Mouse (Mus musculus): ENCODE measurements around the gene Ice2. TPM values are rescaled to one million over a fixed set of nuclear protein-coding genes. Genes with fewer than 3 reads are reported as not detected.
A peak's percentile ranks its signal among the peaks of the same experiment; 100 is the strongest.

The Ice2 gene
- polyA plus RNA-seq (2016; fragmentation: Nextera tagmentation; extraction: Ambion mirVana), result 17.5 and 18.1 TPM in 2 replicates

DNA sequence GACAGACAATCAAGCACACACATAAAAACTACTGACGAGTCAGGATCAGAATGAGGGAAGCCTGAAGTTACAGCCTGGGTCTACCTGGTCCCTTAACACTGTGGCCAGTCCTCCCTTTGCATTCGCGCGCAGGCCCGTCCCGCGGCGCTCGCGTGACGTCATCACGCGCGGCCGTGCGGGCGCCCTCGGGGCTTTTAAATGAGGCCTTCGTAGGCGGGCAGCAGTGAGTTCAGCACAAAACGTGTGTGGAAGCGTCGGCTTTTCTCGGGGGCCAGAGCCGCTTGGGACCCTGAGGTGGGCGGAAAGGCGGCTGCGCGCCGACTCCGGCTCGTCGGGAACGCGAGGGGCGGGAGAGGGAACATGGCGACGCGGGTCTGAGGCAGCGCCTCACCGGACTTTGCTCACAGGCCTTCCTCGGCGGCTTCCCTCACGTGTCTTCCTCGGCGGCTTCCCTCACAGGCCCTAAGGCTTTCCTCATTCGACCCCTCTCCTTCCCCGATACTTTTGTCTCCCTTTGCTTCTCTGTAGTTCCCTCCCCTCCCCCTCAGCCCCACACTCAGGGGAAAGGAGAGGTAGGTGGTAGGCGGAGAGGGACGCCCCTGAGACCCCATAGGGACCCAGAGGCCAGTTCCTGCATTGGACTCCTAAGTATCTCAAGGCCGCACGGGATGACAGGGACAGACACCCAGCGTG, at the start of gene Ice2:
TSS of gene Ice2 (plus strand) at position 147 of the 693 bp plus-strand sequence.
- Histone ChIP-seq H3K9ac (peak within 1 kb of the TSS; percentile 94), H3K4me3 (peak within 1 kb of the TSS; percentile 76), H3K4me1 (peaks cover 6% of the 10 kb centered on the region), H3K36me3 (no peaks in the 10 kb centered on the region), H3K9me3 (no peaks in the 10 kb centered on the region), H3K27ac (peak within 1 kb of the TSS; percentile 72), H3K27me3 (replicated peaks) (no peaks in the 10 kb centered on the region), H3K4me2 (replicated peaks) (peak within 1 kb of the TSS; percentile 70)
- WGBS, result under 1% methylated on average over 53 of the region's 53 CpGs
- peak; percentile 93 for ATAC-seq (ENCODE audit: low FRiP score, low read depth)

DNA sequence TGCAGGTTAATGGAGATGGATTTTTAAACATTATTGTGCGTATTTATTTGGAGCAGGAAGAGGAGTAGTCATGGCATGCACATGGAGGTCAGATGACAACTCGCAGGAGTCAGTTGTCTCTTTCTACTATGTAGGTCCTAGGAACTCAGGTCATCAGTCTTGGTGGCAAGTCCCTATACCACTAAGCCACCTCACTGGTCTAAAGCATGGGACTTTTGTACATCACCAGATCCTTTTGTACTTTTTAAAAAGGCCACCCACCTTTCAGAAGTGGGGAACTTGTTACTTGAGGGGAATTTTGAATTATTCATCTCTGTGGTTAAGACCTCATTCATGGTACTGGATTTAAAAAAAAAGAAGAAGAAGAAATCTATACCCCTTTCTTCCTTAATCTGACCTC, 48.2 kb upstream of the Ice2 start:
- no peak for ATAC-seq (ENCODE audit: low FRiP score, low read depth)
- H3K27ac ChIP-seq, result no peak overlapping the region
- H3K27me3 ChIP-seq (replicated peaks), result no peaks in the 10 kb centered on the region
- H3K4me2 ChIP-seq (replicated peaks), result no peak overlapping the region
- WGBS, result 93% methylated on average over 2 of the region's 2 CpGs
- H3K4me3 ChIP-seq, result no peak overlapping the region
- no peak overlapping the region for H3K9ac ChIP-seq
- no peaks in the 10 kb centered on the region for H3K36me3 ChIP-seq
- no peaks in the 10 kb centered on the region for H3K4me1 ChIP-seq
- no peaks in the 10 kb centered on the region for H3K9me3 ChIP-seq

DNA sequence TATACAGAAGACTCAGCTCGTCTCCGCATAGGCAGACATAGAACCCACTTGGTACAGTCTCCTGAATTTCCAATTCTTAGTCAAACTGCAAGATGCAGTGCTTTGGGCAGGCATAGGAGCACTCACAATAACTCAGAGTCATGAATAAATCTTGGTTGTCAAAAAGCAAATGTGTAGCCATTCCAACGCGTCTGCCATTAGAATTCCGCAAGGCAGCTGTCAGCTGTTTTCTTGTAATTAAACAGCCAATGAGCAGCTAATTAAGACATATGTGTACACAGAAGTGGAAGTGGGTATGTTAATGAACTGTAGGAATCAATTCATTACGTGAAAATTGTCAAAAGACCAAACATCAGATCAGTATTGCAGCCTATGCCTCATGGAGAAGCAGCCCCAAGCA, 43.5 kb upstream of the Ice2 start:
- no peak overlapping the region for H3K9ac ChIP-seq
- no peak overlapping the region for H3K4me3 ChIP-seq
- no peaks in the 10 kb centered on the region; the same call in 1 of the 2 replicates for H3K27me3 ChIP-seq (replicated peaks)
- no peak for ATAC-seq (ENCODE audit: low FRiP score, low read depth)
- no peaks in the 10 kb centered on the region for H3K36me3 ChIP-seq
- no peaks in the 10 kb centered on the region for H3K9me3 ChIP-seq
- H3K4me2 ChIP-seq (replicated peaks), result no peak overlapping the region
- WGBS, result 72% methylated on average over 6 of the region's 6 CpGs
- H3K4me1 ChIP-seq, result no peaks in the 10 kb centered on the region; the same call in 1 of the 2 replicates
- no peak overlapping the region for H3K27ac ChIP-seq

DNA sequence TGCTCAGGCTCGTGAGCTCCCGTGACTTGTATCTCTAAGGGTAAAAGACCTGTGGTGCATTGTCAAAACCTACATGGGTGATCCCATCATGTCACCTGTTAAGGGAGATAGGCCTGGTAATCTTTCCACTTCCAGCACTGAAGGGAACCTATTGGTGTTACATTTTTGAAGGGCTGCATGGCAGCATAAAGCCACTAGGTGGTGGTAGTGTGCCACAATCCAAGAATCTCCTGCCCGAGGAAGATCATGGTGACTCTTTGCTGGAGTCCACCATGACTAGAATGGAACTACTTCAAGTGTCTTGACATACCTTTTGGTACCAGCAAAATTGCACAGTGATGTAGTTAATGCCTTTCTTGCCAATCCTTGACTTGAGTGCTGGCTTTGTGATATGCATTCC, 39.9 kb upstream of the Ice2 start:
- no peaks in the 10 kb centered on the region; the same call in 1 of the 2 replicates for H3K4me1 ChIP-seq
- no peak for ATAC-seq (ENCODE audit: low FRiP score, low read depth)

DNA sequence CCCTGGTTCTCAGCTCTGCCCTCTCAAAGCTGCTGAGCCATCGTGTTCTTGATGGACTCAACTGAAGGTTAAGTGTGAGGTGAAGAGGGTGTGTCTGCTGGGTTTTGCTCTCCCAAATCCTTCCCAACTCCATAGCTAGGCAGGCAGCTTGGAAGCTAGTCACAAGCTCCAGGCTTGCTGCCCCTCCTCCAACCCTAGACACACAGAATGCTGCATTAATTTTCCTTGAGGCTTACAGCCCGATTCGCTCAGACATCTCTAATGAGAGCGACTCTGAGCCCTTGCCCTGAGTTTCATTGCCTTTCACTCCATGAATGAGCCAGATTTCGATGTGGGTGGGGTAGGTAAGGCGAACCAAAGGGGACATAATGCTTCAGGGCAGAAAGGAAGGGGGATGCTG, 38.9 kb upstream of the Ice2 start:
- no peak overlapping the region for H3K27ac ChIP-seq
- no peak overlapping the region for H3K9ac ChIP-seq
- no peaks in the 10 kb centered on the region for H3K36me3 ChIP-seq
- WGBS, result 69% methylated on average over 6 of the region's 6 CpGs
- no peak for ATAC-seq (ENCODE audit: low FRiP score, low read depth)
- H3K4me2 ChIP-seq (replicated peaks), result no peak overlapping the region
- H3K4me3 ChIP-seq, result no peak overlapping the region
- no peaks in the 10 kb centered on the region; the same call in 1 of the 2 replicates for H3K27me3 ChIP-seq (replicated peaks)
- no peaks in the 10 kb centered on the region for H3K9me3 ChIP-seq
- H3K4me1 ChIP-seq, result no peaks in the 10 kb centered on the region; the same call in 1 of the 2 replicates

More for the DNA sequence above, 39.9 kb upstream of the Ice2 start:
- WGBS, result 34% methylated on average over 3 of the region's 3 CpGs
- Histone ChIP-seq H3K4me3 (no peak overlapping the region), H3K9ac (no peak overlapping the region), H3K27ac (no peak overlapping the region), H3K4me2 (replicated peaks) (no peak overlapping the region), H3K36me3 (no peaks in the 10 kb centered on the region), H3K9me3 (no peaks in the 10 kb centered on the region), H3K27me3 (replicated peaks) (no peaks in the 10 kb centered on the region; the same call in 1 of the 2 replicates)

DNA sequence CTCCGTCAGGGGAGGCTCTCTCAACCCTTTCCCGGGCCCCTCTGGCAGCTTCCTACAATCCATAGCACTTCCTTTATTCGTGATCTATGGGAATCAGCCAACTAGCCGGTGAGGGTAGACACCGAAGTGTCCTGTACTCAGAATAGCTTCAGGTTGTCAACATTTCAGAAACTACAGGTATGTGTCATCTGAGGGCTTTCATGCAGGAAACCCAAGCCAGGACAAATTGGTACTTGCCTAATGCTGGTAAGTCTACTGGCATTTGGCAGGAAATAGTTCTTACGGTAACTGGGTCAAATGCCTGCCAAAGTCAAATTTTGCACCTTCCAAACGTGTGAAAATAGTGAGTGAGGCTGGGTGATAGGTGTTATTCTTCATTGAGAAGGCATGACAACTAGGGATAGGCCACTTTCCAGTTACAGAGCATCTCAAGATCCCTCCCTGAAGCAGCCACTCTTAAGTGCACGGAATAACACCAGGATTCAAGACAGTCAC, 35.7 kb upstream of the Ice2 start:
- H3K4me3 ChIP-seq, result no peak overlapping the region
- no peaks in the 10 kb centered on the region for H3K36me3 ChIP-seq
- ATAC-seq (ENCODE audit: low FRiP score, low read depth), result no peak
- H3K9ac ChIP-seq, result no peak overlapping the region
- no peaks in the 10 kb centered on the region for H3K9me3 ChIP-seq
- no peak overlapping the region for H3K4me2 ChIP-seq (replicated peaks)
- 90% methylated on average over 8 of the region's 8 CpGs for WGBS
- H3K4me1 ChIP-seq, result no peaks in the 10 kb centered on the region; the same call in 1 of the 2 replicates
- H3K27me3 ChIP-seq (replicated peaks), result no peaks in the 10 kb centered on the region
- H3K27ac ChIP-seq, result no peak overlapping the region

DNA sequence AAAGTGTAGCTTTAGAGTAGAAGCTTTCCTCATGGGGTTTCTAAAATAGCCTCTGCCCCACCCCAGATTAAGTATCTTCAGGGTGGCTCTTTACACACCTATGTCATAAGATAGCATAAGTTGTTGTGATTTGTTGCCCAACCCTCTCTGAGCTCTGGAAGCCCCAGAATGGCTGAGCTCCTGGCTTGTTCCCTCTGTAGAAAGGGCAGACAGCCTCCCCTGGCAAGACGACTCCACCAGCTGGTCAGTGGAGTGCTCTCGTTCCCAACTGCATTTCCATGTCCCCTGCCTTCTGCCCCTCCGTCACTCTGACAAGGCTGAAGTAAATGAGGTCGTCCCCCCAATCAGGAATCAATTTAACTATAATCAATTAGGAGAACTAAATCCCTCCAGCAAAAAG, 34.9 kb upstream of the Ice2 start:
- Histone ChIP-seq H3K9ac (no peak overlapping the region), H3K36me3 (no peaks in the 10 kb centered on the region), H3K4me2 (replicated peaks) (no peak overlapping the region), H3K4me3 (no peak overlapping the region), H3K27me3 (replicated peaks) (no peaks in the 10 kb centered on the region), H3K27ac (no peak overlapping the region), H3K9me3 (no peaks in the 10 kb centered on the region), H3K4me1 (no peaks in the 10 kb centered on the region; the same call in 1 of the 2 replicates)
- no peak for ATAC-seq (ENCODE audit: low FRiP score, low read depth)
- 42% methylated on average over 4 of the region's 4 CpGs for WGBS

DNA sequence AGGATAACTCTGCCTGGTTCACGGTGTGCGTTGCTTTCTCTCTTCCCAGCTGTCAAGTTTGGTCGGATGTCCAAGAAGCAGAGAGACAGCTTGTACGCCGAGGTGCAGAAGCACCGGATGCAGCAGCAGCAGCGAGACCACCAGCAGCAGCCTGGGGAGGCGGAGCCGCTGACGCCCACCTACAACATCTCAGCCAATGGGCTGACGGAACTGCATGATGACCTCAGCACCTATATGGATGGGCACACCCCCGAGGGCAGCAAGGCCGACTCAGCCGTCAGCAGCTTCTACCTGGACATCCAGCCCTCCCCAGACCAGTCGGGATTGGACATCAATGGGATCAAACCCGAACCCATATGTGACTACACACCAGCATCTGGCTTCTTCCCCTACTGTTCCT, 33.6 kb upstream of the Ice2 start:
- no peak overlapping the region for H3K27ac ChIP-seq
- 68% methylated on average over 16 of the region's 16 CpGs for WGBS
- H3K9me3 ChIP-seq, result no peaks in the 10 kb centered on the region
- ATAC-seq (ENCODE audit: low FRiP score, low read depth), result no peak
- H3K27me3 ChIP-seq (replicated peaks), result no peaks in the 10 kb centered on the region
- H3K4me1 ChIP-seq, result no peaks in the 10 kb centered on the region
- no peak overlapping the region for H3K4me2 ChIP-seq (replicated peaks)
- no peaks in the 10 kb centered on the region for H3K36me3 ChIP-seq
- no peak overlapping the region for H3K4me3 ChIP-seq
- no peak overlapping the region for H3K9ac ChIP-seq

DNA sequence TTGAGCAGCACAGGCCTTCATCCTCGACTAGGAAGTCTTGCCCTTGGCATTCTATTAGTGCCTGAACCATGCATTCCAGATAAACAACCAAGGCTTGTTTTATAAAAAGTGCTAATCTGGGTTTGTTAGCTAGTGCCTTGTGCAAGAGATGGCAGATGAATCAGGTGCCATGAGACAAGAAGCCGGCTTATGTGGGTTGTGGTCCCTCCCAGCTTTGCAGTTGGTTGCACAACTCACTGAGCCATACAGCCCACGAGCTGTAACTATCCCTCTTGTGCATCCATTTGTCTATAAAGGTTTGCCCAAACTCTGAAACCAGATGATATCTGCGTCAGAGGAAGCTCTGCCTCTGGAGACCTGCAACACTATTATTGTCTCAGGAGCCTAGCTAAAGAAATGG, 30.7 kb upstream of the Ice2 start:
- H3K27ac ChIP-seq, result no peak overlapping the region
- no peak overlapping the region for H3K9ac ChIP-seq
- no peaks in the 10 kb centered on the region for H3K9me3 ChIP-seq
- no peaks in the 10 kb centered on the region for H3K27me3 ChIP-seq (replicated peaks)
- H3K4me2 ChIP-seq (replicated peaks), result no peak overlapping the region
- no peaks in the 10 kb centered on the region for H3K36me3 ChIP-seq
- H3K4me1 ChIP-seq, result no peaks in the 10 kb centered on the region
- 76% methylated on average over 4 of the region's 4 CpGs for WGBS
- ATAC-seq (ENCODE audit: low FRiP score, low read depth), result no peak
- no peak overlapping the region for H3K4me3 ChIP-seq

DNA sequence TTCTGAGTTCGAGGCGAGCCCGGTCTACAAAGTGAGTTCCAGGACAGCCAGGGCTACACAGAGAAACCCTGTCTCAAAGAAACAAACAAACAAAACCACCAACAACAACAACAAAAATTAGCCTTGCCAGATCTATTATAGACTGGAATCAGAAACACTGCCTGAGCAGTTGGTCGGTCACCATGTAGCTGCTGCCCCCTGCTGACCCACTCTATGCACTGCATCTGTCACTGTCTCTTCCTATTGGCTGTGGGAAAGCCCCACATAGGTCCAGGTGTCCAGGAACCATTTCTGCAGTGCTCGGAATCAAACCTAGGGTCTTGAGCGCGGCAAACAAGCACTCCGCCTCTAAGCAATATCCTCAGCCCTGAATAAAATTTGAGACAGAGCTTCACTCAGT, 29.6 kb upstream of the Ice2 start:
- ATAC-seq (ENCODE audit: low FRiP score, low read depth), result no peak
- WGBS, result 73% methylated on average over 8 of the region's 8 CpGs

DNA sequence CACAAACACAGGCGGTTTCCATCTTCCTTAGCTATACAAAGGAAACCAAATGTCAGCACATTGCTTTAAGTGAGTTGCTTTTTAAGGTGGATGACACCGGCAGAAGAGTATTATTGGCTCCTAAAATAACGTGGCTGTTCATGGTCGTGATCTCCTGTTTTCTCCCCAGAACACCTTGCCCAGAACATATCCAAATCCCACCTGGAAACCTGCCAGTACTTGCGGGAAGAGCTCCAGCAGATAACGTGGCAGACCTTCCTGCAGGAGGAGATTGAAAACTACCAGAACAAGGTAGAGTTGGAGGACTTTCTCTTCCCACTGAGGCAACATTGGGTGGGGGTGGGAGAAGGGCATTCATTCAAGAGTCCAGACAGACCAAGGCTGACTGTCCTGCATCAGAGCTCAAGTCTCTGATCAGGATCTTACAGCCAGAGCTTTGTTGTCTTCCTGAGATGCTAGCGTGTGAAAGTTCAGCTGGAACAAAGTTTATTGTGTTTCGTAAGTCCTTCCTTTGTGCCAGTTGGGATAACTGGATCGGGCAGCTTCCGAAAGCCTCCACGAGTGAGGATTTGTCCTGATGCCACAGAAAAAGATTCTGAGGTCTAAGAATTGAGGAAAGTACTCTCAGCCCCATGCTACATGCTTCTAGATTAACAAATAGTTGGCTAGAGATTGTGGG, 26.5 kb upstream of the Ice2 start:
- Histone ChIP-seq H3K27me3 (replicated peaks) (no peaks in the 10 kb centered on the region), H3K4me1 (no peaks in the 10 kb centered on the region), H3K4me2 (replicated peaks) (no peak overlapping the region), H3K4me3 (no peak overlapping the region), H3K9me3 (no peaks in the 10 kb centered on the region), H3K27ac (no peak overlapping the region), H3K9ac (no peak overlapping the region), H3K36me3 (no peaks in the 10 kb centered on the region)
- ATAC-seq (ENCODE audit: low FRiP score, low read depth), result no peak
- 84% methylated on average over 11 of the region's 11 CpGs for WGBS

More for the DNA sequence above, 29.6 kb upstream of the Ice2 start:
- no peaks in the 10 kb centered on the region for H3K9me3 ChIP-seq
- H3K4me2 ChIP-seq (replicated peaks), result no peak overlapping the region
- no peak overlapping the region for H3K9ac ChIP-seq
- H3K4me1 ChIP-seq, result no peaks in the 10 kb centered on the region
- no peaks in the 10 kb centered on the region for H3K36me3 ChIP-seq
- no peaks in the 10 kb centered on the region for H3K27me3 ChIP-seq (replicated peaks)
- H3K4me3 ChIP-seq, result no peak overlapping the region
- H3K27ac ChIP-seq, result no peak overlapping the region

DNA sequence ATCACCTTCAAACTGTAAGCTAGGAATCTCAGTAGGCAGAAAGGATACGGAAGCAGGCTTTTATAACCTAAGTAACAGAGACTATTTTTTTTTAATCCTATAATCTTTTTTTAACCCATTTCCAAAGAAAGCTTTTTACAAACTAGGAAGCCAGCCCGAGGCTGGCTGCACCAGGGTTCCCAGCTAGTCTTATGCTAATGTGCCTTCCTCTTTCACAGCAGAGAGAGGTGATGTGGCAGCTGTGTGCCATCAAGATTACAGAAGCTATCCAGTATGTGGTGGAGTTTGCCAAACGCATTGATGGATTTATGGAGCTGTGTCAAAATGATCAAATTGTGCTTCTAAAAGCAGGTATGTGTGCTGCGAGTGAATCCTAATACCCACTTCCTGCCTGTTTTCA, 24.8 kb upstream of the Ice2 start:
- no peaks in the 10 kb centered on the region for H3K27me3 ChIP-seq (replicated peaks)
- H3K27ac ChIP-seq, result no peak overlapping the region
- H3K4me3 ChIP-seq, result no peak overlapping the region
- H3K4me1 ChIP-seq, result no peaks in the 10 kb centered on the region
- no peak overlapping the region for H3K9ac ChIP-seq
- H3K4me2 ChIP-seq (replicated peaks), result no peak overlapping the region
- 42% methylated on average over 4 of the region's 4 CpGs for WGBS
- H3K36me3 ChIP-seq, result peaks cover 4% of the 10 kb centered on the region; the same call in 1 of the 2 replicates
- no peak for ATAC-seq (ENCODE audit: low FRiP score, low read depth)
- no peaks in the 10 kb centered on the region for H3K9me3 ChIP-seq

Data from neural tube, embryonic 12.5 days (tissue).